Comparison of ENCODE assay signal across 20 mouse cellular contexts in the genomic region with DNA sequence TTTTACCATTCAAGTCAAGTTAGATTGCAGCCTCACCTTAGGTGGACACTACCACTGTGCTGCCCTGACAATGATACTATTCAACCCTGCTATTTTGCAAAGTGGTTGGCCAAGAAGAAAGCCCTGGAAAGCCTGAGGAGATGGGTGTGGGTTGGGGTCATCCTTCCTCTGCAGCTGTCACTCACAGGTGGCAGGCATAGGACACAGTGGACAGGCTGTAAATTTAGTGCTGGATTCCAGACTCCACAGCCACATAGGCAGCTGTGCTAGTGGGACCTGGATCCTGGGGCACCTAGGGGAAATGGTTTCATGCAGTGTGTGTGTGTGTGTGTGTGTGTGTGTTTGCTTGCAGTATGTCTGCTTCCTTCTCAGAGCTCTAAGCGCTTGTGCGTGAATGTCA. TPM values are rescaled to one million over a fixed set of nuclear protein-coding genes. Genes with fewer than 3 reads are reported as not detected.
A peak's percentile ranks its signal among the peaks of the same experiment; 100 is the strongest.
DNase-seq lines count a peak whose midpoint lies in the region; ATAC-seq and TF ChIP-seq lines count a peak whose summit lies in the region.
"Had no signal": no experiment of that assay in that cellular context is flagged by ENCODE, and none has a peak within 500 bp of the region (broad histone marks: within the 10 kb centered on the region; RNA-seq: fewer than 3 reads in every experiment).

No protein-coding gene starts in this region.

- H3K79me2 ChIP-seq in myocyte (ENCODE audit: control insufficient read depth, insufficient read depth) = no peaks in the 10 kb centered on the region

- no peak for TF ChIP-seq POLR2A in myocyte (IDR thresholded peaks at IDR 0.05; ENCODE audit: insufficient read length, low read depth)

- H3K4me2 ChIP-seq in liver, embryonic 13.5 days = no peak overlapping the region
- H3K4me2 ChIP-seq in liver, embryonic 12.5 days = no peak overlapping the region
- H3K4me2 ChIP-seq in myocyte (ENCODE audit: low read depth) = no peak overlapping the region
- H3K4me2 ChIP-seq: forebrain, embryonic 15.5 days; heart, embryonic 11.5 days; heart, embryonic 15.5 days; hindbrain, embryonic 13.5 days had no signal

- H3ac ChIP-seq in myocyte (ENCODE audit: control insufficient read depth, insufficient read length) = no peak overlapping the region

- H3K27me3 ChIP-seq in liver, embryonic 13.5 days = peaks cover 14% of the 10 kb centered on the region
- peaks cover 28% of the 10 kb centered on the region; the same call in 1 of the 2 replicates for H3K27me3 ChIP-seq in liver, embryonic 12.5 days (replicated peaks)
- peaks cover 16% of the 10 kb centered on the region for H3K27me3 ChIP-seq in myocyte (ENCODE audit: control insufficient read depth, insufficient read depth, insufficient read length)
- H3K27me3 ChIP-seq: heart, embryonic 15.5 days had no signal

- no peak overlapping the region for H3K9ac ChIP-seq in liver, embryonic 13.5 days
- no peak overlapping the region for H3K9ac ChIP-seq in liver, embryonic 12.5 days
- H3K9ac ChIP-seq: forebrain, embryonic 15.5 days; heart, embryonic 15.5 days; hindbrain, embryonic 13.5 days had no signal

- no peak overlapping the region for H3K4me3 ChIP-seq in liver, embryonic 13.5 days (replicated peaks)
- no peak overlapping the region for H3K4me3 ChIP-seq in liver, embryonic 12.5 days
- no peak overlapping the region for H3K4me3 ChIP-seq in myocyte
- H3K4me3 ChIP-seq: embryonic facial prominence, embryonic 10.5 days; forebrain, embryonic 15.5 days; heart, embryonic 15.5 days; hindbrain, embryonic 13.5 days had no signal

- ATAC-seq in liver, embryonic 13.5 days (ENCODE audit: low read depth) = no peak
- no peak for ATAC-seq in liver, embryonic 12.5 days
- ATAC-seq: forebrain, embryonic 15.5 days; hindbrain, postnatal 0 days had no signal

- DNase-seq in cerebellum, adult 9-11 months = peak; percentile 22
- no peak for DNase-seq in cerebellum, postnatal 36 days
- peak; percentile 9 for DNase-seq in kidney, adult 18-20 months
- DNase-seq in kidney, postnatal 10 days = no peak
- no peak for DNase-seq in liver, embryonic 13.5 days
- no peak for DNase-seq in ovary, adult 18-20 months (ENCODE audit: low spot score)
- DNase-seq: adrenal gland, adult 2 months; adrenal gland, postnatal 25 days; cerebellum, adult 8-10 months; gastrocnemius, postnatal 36 days; heart, adult 11 months; heart, postnatal 14 days had no signal

- H3K9me3 ChIP-seq in liver, embryonic 13.5 days (replicated peaks) = no peaks in the 10 kb centered on the region
- no peaks in the 10 kb centered on the region for H3K9me3 ChIP-seq in liver, embryonic 12.5 days (replicated peaks)
- H3K9me3 ChIP-seq: embryonic facial prominence, embryonic 10.5 days; forebrain, embryonic 15.5 days; heart, embryonic 15.5 days; hindbrain, embryonic 13.5 days had no signal

- peaks cover 20% of the 10 kb centered on the region for H3K36me3 ChIP-seq in liver, embryonic 13.5 days
- peaks cover 19% of the 10 kb centered on the region for H3K36me3 ChIP-seq in liver, embryonic 12.5 days
- no peaks in the 10 kb centered on the region for H3K36me3 ChIP-seq in myocyte (ENCODE audit: control insufficient read depth, insufficient read depth)
- H3K36me3 ChIP-seq: embryonic facial prominence, embryonic 10.5 days; forebrain, embryonic 15.5 days; heart, embryonic 15.5 days; hindbrain, embryonic 13.5 days had no signal

- H3K27ac ChIP-seq in liver, embryonic 13.5 days = 0 out of 2 replicates have a peak overlapping the region, but pooled peaks have one; percentile 24
- H3K27ac ChIP-seq in liver, embryonic 12.5 days = no peak overlapping the region
- H3K27ac ChIP-seq: embryonic facial prominence, embryonic 10.5 days; forebrain, embryonic 15.5 days; heart, embryonic 15.5 days; hindbrain, embryonic 13.5 days; hindbrain, postnatal 0 days had no signal

- H3K4me1 ChIP-seq in liver, embryonic 13.5 days (replicated peaks) = peaks cover 49% of the 10 kb centered on the region
- peaks cover 44% of the 10 kb centered on the region for H3K4me1 ChIP-seq in liver, embryonic 12.5 days

- WGBS in liver, embryonic 13.5 days (ENCODE audit: insufficient replicate concordance) = 89% methylated on average over 2 of the region's 2 CpGs
- WGBS in liver, embryonic 12.5 days (ENCODE audit: insufficient replicate concordance) = 96% methylated on average over 2 of the region's 2 CpGs

TF ChIP-seq in myocyte, 11 proteins besides CTCF, POLR2A, EP300 and RAD21:
- no peak for TF ChIP-seq POLR2AphosphoS2 (IDR thresholded peaks at IDR 0.05; ENCODE audit: insufficient read length, low read depth)
- TF ChIP-seq MYOD1 (IDR thresholded peaks at IDR 0.05; ENCODE audit: control insufficient read depth in 1 of 3, insufficient read length in 2 of 3, low read depth in 2 of 3) = peak in 2 of 3 experiments; percentile 88 to 97
- no peak for TF ChIP-seq USF1 (IDR thresholded peaks at IDR 0.05; ENCODE audit: low read depth)
- TF ChIP-seq CEBPB (IDR thresholded peaks at IDR 0.05; ENCODE audit: insufficient read depth, poor library complexity, severe bottlenecking) = no peak
- no peak for TF ChIP-seq E2F4 (IDR thresholded peaks at IDR 0.05; ENCODE audit: insufficient read depth)
- TF ChIP-seq REST (IDR thresholded peaks at IDR 0.05; ENCODE audit: insufficient read depth, insufficient read length) = no peak
- peak; percentile 26 to 91 (median 65) for TF ChIP-seq MYOG (IDR thresholded peaks at IDR 0.05; ENCODE audit: control insufficient read depth in 1 of 3, insufficient read depth in 1 of 3, insufficient read length in 2 of 3, low read depth in 2 of 3)
- peak; percentile 63 for TF ChIP-seq TCF12 (IDR thresholded peaks at IDR 0.05; ENCODE audit: insufficient read depth, poor library complexity, severe bottlenecking)
- TF ChIP-seq MAX (IDR thresholded peaks at IDR 0.05; ENCODE audit: low read depth) = no peak
- TF ChIP-seq TCF3 (IDR thresholded peaks at IDR 0.05; ENCODE audit: insufficient read length, low read depth) = peak; percentile 63
- TF ChIP-seq SRF (IDR thresholded peaks at IDR 0.05; ENCODE audit: control insufficient read depth, insufficient read length, low read depth) = no peak
TF ChIP-seq in myocyte: peak in this region for 4.

RNA-seq across cellular contexts. Expression of a gene that starts 1.3 kb away (rescaled TPM):
- polyA plus RNA-seq in liver, embryonic 13.5 days (2015; fragmentation: Nextera tagmentation; extraction: Ambion mirVana) = 66.8 and 68.8 TPM in 2 replicates
- 46.4 and 47.7 TPM in 2 replicates for polyA plus RNA-seq in liver, embryonic 12.5 days (2016; fragmentation: Nextera tagmentation; extraction: Ambion mirVana)
- polyA plus RNA-seq in myocyte (2012; fragmentation: generic; extraction: Trizol) = 4.7 TPM

Comparison
In these comparisons a context has a peak if more than half of its experiments do, and no peak if none do; other contexts are left out.
1. DNase-seq: peak in cerebellum, adult 9-11 months (single experiment) and kidney, adult 18-20 months (single experiment); none in cerebellum, postnatal 36 days (0 of 2), kidney, postnatal 10 days (single experiment), liver, embryonic 13.5 days (single experiment) and ovary, adult 18-20 months (single experiment).